Mouse (Mus musculus) liver, adult (tissue): ENCODE data around the gene Tnf.

Experiments used
- GATA4 ChIP-seq: IDR thresholded peaks from 2 replicates; pipeline ENCODE4 v1.6.1; 2014; ENCODE audit warnings: mild to moderate bottlenecking, low read length; ENCODE audit not compliant: insufficient replicate concordance

The Tnf gene

GRCm38 (mm10) chr17:35218516-35219193 is 16.8 kb upstream of the Tnf start:
- TF ChIP-seq GATA4, result peak; percentile 83; the same call in 1 of the 2 replicates

- TF ChIP-seq GATA4, result no peak
Measured at GRCm38 (mm10) chr17:35213071-35213470, 11.3 kb upstream of the Tnf start.

GRCm38 (mm10) chr17:35210593-35210992 is 8.8 kb upstream of the Tnf start:
- no peak for TF ChIP-seq GATA4

- no peak for TF ChIP-seq GATA4
Measured at GRCm38 (mm10) chr17:35209785-35210535, 8.2 kb upstream of the Tnf start.

- TF ChIP-seq GATA4, result no peak
Measured at GRCm38 (mm10) chr17:35205380-35205769, 3.6 kb upstream of the Tnf start.

- TF ChIP-seq GATA4, result no peak
Measured at GRCm38 (mm10) chr17:35204494-35205379, 2.9 kb upstream of the Tnf start, which contains the start of gene Lta. TSS of gene Lta (minus strand) at chr17:35205351.

GRCm38 (mm10) chr17:35202442-35202841 is 635 bp upstream of the Tnf start:
- TF ChIP-seq GATA4, result no peak

GRCm38 (mm10) chr17:35201128-35201527 is 679 bp downstream of the Tnf start:
- TF ChIP-seq GATA4, result no peak

GRCm38 (mm10) chr17:35200398-35200797 is 1.4 kb downstream of the Tnf start:
- no peak for TF ChIP-seq GATA4

- TF ChIP-seq GATA4, result no peak
Measured at GRCm38 (mm10) chr17:35198946-35199345, 2.9 kb downstream of the Tnf start.

- no peak for TF ChIP-seq GATA4
Measured at GRCm38 (mm10) chr17:35198029-35198428, 3.8 kb downstream of the Tnf start.

- TF ChIP-seq GATA4, result no peak
Measured at GRCm38 (mm10) chr17:35197126-35197525, 4.7 kb downstream of the Tnf start.

- TF ChIP-seq GATA4, result no peak
Measured at GRCm38 (mm10) chr17:35196321-35196641, 5.5 kb downstream of the Tnf start.

- TF ChIP-seq GATA4, result no peak; the same call in 1 of the 2 replicates
Measured at GRCm38 (mm10) chr17:35195631-35196320, 6.0 kb downstream of the Tnf start.

- TF ChIP-seq GATA4, result no peak
Measured at GRCm38 (mm10) chr17:35194844-35195630, 6.8 kb downstream of the Tnf start.
